Mouse (Mus musculus) telencephalon, adult 2 months (tissue): ENCODE results near the gene Ccnjl.
A peak's percentile ranks its signal among the peaks of the same experiment; 100 is the strongest.

ENCODE experiments used
- DNase-seq: peaks from one replicate; pipeline ENCODE4 v3.0.0-alpha.2; 2011; ENCODE audit warnings: low read depth, low spot score

The Ccnjl gene

GRCm38 (mm10) chr11:43568263-43568662 lies 39.7 kb downstream of the Ccnjl start:
- no peak for DNase-seq

GRCm38 (mm10) chr11:43569188-43569587 lies 40.6 kb downstream of the Ccnjl start:
- DNase-seq = no peak

GRCm38 (mm10) chr11:43569595-43569994 lies 41.0 kb downstream of the Ccnjl start:
- no peak for DNase-seq

- no peak for DNase-seq
These were observed 46.4 kb downstream of the Ccnjl start for GRCm38 (mm10) chr11:43575061-43575375.

GRCm38 (mm10) chr11:43575376-43576151 lies 47.0 kb downstream of the Ccnjl start:
- no peak for DNase-seq

- no peak for DNase-seq
These were observed 49.3 kb downstream of the Ccnjl start for GRCm38 (mm10) chr11:43577713-43578478.

GRCm38 (mm10) chr11:43585211-43586005 lies 56.8 kb downstream of the Ccnjl start:
- DNase-seq = no peak

- no peak for DNase-seq
These were observed 57.9 kb downstream of the Ccnjl start, which contains the start of gene 4933415A04Rik for GRCm38 (mm10) chr11:43586324-43587090. 4933415A04Rik (plus strand) TSS chr11:43587040.

- DNase-seq = no peak
These were observed 61.0 kb downstream of the Ccnjl start for GRCm38 (mm10) chr11:43589530-43590072.

- no peak for DNase-seq
These were observed 72.9 kb downstream of the Ccnjl start, which contains the start of gene Fabp6 for GRCm38 (mm10) chr11:43601440-43601839. Fabp6 (minus strand) TSS chr11:43601540.

GRCm38 (mm10) chr11:43604207-43604606 lies 75.6 kb downstream of the Ccnjl start:
- no peak for DNase-seq

- no peak for DNase-seq
These were observed 76.3 kb downstream of the Ccnjl start for GRCm38 (mm10) chr11:43604891-43605290.

- no peak for DNase-seq
These were observed 77.3 kb downstream of the Ccnjl start for GRCm38 (mm10) chr11:43605859-43606258.

- no peak for DNase-seq
These were observed 79.9 kb downstream of the Ccnjl start for GRCm38 (mm10) chr11:43608440-43608839.

GRCm38 (mm10) chr11:43610006-43610661 lies 81.5 kb downstream of the Ccnjl start:
- DNase-seq = no peak

GRCm38 (mm10) chr11:43610662-43611033 lies 82.1 kb downstream of the Ccnjl start:
- no peak for DNase-seq

- peak; percentile 45 for DNase-seq
These were observed 84.4 kb downstream of the Ccnjl start for GRCm38 (mm10) chr11:43612834-43613488.

GRCm38 (mm10) chr11:43617924-43618323 lies 89.3 kb downstream of the Ccnjl start:
- DNase-seq = no peak

GRCm38 (mm10) chr11:43618403-43618802 lies 89.8 kb downstream of the Ccnjl start:
- DNase-seq = no peak

GRCm38 (mm10) chr11:43621769-43622168 lies 93.2 kb downstream of the Ccnjl start:
- no peak for DNase-seq
